Mouse (Mus musculus): ENCODE results near the gene Gm49345. TPM values are rescaled to one million over a fixed set of nuclear protein-coding genes. Genes with fewer than 3 reads are reported as not detected.

Gm49345 gene
- total and polyA plus RNA-seq, 3 experiments, result 0.50 to 1.4 TPM; not detected in 1

- DNase-seq, result peak; percentile 84 to 91
- 1% methylated on average over 44 of the region's 44 CpGs for WGBS
- Histone ChIP-seq H3K9ac (ENCODE audit: low read depth, low read length) (peak overlapping the region; percentile 66), H3K4me1 (ENCODE audit: control insufficient read depth, insufficient read depth, low read length) (peaks cover 1% of the 10 kb centered on the region; the same call in 1 of the 2 replicates), H3K27ac (peak overlapping the region; percentile 89), H3K27me3 (ENCODE audit: control insufficient read depth, insufficient read depth, low read length) (no peaks in the 10 kb centered on the region), H3K36me3 (ENCODE audit: control insufficient read depth, insufficient read depth, low read length) (peaks cover 3% of the 10 kb centered on the region; the same call in 1 of the 2 replicates), H3K79me2 (replicated peaks; ENCODE audit: control insufficient read depth, insufficient read depth, low read length) (peaks cover 4% of the 10 kb centered on the region; the same call in 1 of the 2 replicates), H3K4me3 (peak overlapping the region; percentile 81)
- peak; percentile 74 for TF ChIP-seq POLR2A (IDR thresholded peaks at IDR 0.05; ENCODE audit: insufficient read depth, low read depth, low read length)
- TF ChIP-seq CTCF (IDR thresholded peaks at IDR 0.05), result no peak
- peak; percentile 63; the same call in 1 of the 2 replicates for TF ChIP-seq EP300 (IDR thresholded peaks at IDR 0.05; ENCODE audit: insufficient read depth, low read depth, low read length)
- intact Hi-C loops (cut with DNase I), result loop anchor here (2.0 to 5.0 kb wide), 4 partner anchors 26 to 175 kb away; partner anchors contain the start of genes Gm26965, Gm49345, Zfp65 and Zfp729a
Observed at GRCm38 (mm10) chr13:67552505-67553346, 84.8 kb downstream of the Gm49345 start.

GRCm38 (mm10) chr13:67545941-67546340, 91.6 kb downstream of the Gm49345 start:
- Histone ChIP-seq H3K9ac (ENCODE audit: low read depth, low read length) (no peak overlapping the region), H3K4me1 (ENCODE audit: control insufficient read depth, insufficient read depth, low read length) (no peaks in the 10 kb centered on the region), H3K4me3 (no peak overlapping the region), H3K79me2 (replicated peaks; ENCODE audit: control insufficient read depth, insufficient read depth, low read length) (0 out of 2 replicates have a peak, but pooled peaks cover 2% of the 10 kb centered on the region), H3K27ac (no peak overlapping the region), H3K27me3 (ENCODE audit: control insufficient read depth, insufficient read depth, low read length) (no peaks in the 10 kb centered on the region), H3K36me3 (ENCODE audit: control insufficient read depth, insufficient read depth, low read length) (peaks cover 9% of the 10 kb centered on the region)
- no peak for DNase-seq
- 87% methylated on average over 1 of the region's 1 CpGs for WGBS
- TF ChIP-seq POLR2A (IDR thresholded peaks at IDR 0.05; ENCODE audit: insufficient read depth, low read depth, low read length), result no peak
- no peak for TF ChIP-seq EP300 (IDR thresholded peaks at IDR 0.05; ENCODE audit: insufficient read depth, low read depth, low read length)
- no peak for TF ChIP-seq CTCF (IDR thresholded peaks at IDR 0.05)
- intact Hi-C loops (cut with DNase I), result no loop called here

Other genes starting within 250 kb of the Gm49345 start
- 1 to 10 TPM; 1.4 to 2.1 TPM for gene Zfp429, start 237.9 kb downstream of the Gm49345 start, total RNA-seq (2021)
- 0.66 and 3.4 TPM in 2 replicates for gene Zfp429, start 237.9 kb downstream of the Gm49345 start, polyA plus RNA-seq (2012; rRNA removed)
- gene Zfp459, start 216.4 kb downstream of the Gm49345 start, total RNA-seq (2021), result under 1 TPM; 0.13 to 0.52 TPM
- 0.12 and 0.14 TPM in 2 replicates for gene Zfp459, start 216.4 kb downstream of the Gm49345 start, polyA plus RNA-seq (2012; rRNA removed)
- 1 to 10 TPM; 8.0 to 9.8 TPM for gene Zfp874a, start 186.1 kb downstream of the Gm49345 start, total RNA-seq (2021)
- gene Zfp874a, start 186.1 kb downstream of the Gm49345 start, polyA plus RNA-seq (2012; rRNA removed), result 1.9 and 5.3 TPM in 2 replicates
- 10 to 100 TPM; 16.7 to 17.4 TPM for gene Zfp874b, start 153.5 kb downstream of the Gm49345 start, total RNA-seq (2021)
- gene Zfp874b, start 153.5 kb downstream of the Gm49345 start, polyA plus RNA-seq (2012; rRNA removed), result 2.5 and 7.9 TPM in 2 replicates
- 1 to 10 TPM; 3.7 to 4.4 TPM for gene Zfp58, start 137.2 kb downstream of the Gm49345 start, total RNA-seq (2021)
- gene Zfp58, start 137.2 kb downstream of the Gm49345 start, polyA plus RNA-seq (2012; rRNA removed), result 0.80 and 1.8 TPM in 2 replicates
- gene Gm26965, start 111.6 kb downstream of the Gm49345 start, total RNA-seq (2021), result not detected
- gene Gm26965, start 111.6 kb downstream of the Gm49345 start, polyA plus RNA-seq (2012; rRNA removed), result not detected in 2 replicates
- 1 to 10 TPM; 8.4 to 8.6 TPM for gene Zfp87, start 111.6 kb downstream of the Gm49345 start, total RNA-seq (2021)
- 9.2 and 18.7 TPM in 2 replicates for gene Zfp87, start 111.6 kb downstream of the Gm49345 start, polyA plus RNA-seq (2012; rRNA removed)
- gene Zfp748, start 83.9 kb downstream of the Gm49345 start, total RNA-seq (2021), result 1 to 10 TPM; 3.0 to 3.6 TPM
- 1.6 TPM in 2 replicates for gene Zfp748, start 83.9 kb downstream of the Gm49345 start, polyA plus RNA-seq (2012; rRNA removed)
- 1 to 10 TPM; 3.5 to 3.9 TPM for gene Zfp729b, start 28.1 kb downstream of the Gm49345 start, total RNA-seq (2021)
- gene Zfp729b, start 28.1 kb downstream of the Gm49345 start, polyA plus RNA-seq (2012; rRNA removed), result 0.49 and 0.91 TPM in 2 replicates
- gene Zfp729a, start within 50 bp of the Gm49345 start, total RNA-seq (2021), result 1 to 10 TPM; 2.9 to 4.1 TPM
- 0.39 and 2.0 TPM in 2 replicates for gene Zfp729a, start within 50 bp of the Gm49345 start, polyA plus RNA-seq (2012; rRNA removed)
- gene Zfp738, start 49.3 kb upstream of the Gm49345 start, total RNA-seq (2021), result 1 to 10 TPM; 3.5 to 4.0 TPM
- gene Zfp738, start 49.3 kb upstream of the Gm49345 start, polyA plus RNA-seq (2012; rRNA removed), result 1.7 and 4.0 TPM in 2 replicates
- gene Zfp65, start 91.4 kb upstream of the Gm49345 start, total RNA-seq (2021), result 1 to 10 TPM; 5.2 to 6.4 TPM
- gene Zfp65, start 91.4 kb upstream of the Gm49345 start, polyA plus RNA-seq (2012; rRNA removed), result 0.59 and 1.1 TPM in 2 replicates
- 1 to 10 TPM; 1.7 to 3.0 TPM for gene Zfp85, start 117.5 kb upstream of the Gm49345 start, total RNA-seq (2021)
- 0.66 and 1.4 TPM in 2 replicates for gene Zfp85, start 117.5 kb upstream of the Gm49345 start, polyA plus RNA-seq (2012; rRNA removed)
- gene Zfp493, start 141.9 kb upstream of the Gm49345 start, total RNA-seq (2021), result 1 to 10 TPM in 1 of 2 experiments, under 1 TPM in 1; 0.84 to 1.1 TPM
- 0.43 and 0.67 TPM in 2 replicates for gene Zfp493, start 141.9 kb upstream of the Gm49345 start, polyA plus RNA-seq (2012; rRNA removed)
- gene Zfp273, start 176.0 kb upstream of the Gm49345 start, total RNA-seq (2021), result 1 to 10 TPM; 1.5 to 1.6 TPM
- gene Zfp273, start 176.0 kb upstream of the Gm49345 start, polyA plus RNA-seq (2012; rRNA removed), result 0.37 and 1.4 TPM in 2 replicates
- 1 to 10 TPM in 1 of 2 experiments, under 1 TPM in 1; 0.73 to 1.2 TPM for gene Gm10037, start 193.3 kb upstream of the Gm49345 start, total RNA-seq (2021)
- gene Gm10037, start 193.3 kb upstream of the Gm49345 start, polyA plus RNA-seq (2012; rRNA removed), result 0.94 TPM in 1 of 2 replicates, not detected in the other
- gene BC048507, start 225.6 kb upstream of the Gm49345 start, total RNA-seq (2021), result not detected
- gene BC048507, start 225.6 kb upstream of the Gm49345 start, polyA plus RNA-seq (2012; rRNA removed), result not detected in 2 replicates